Mouse (Mus musculus): ENCODE measurements around the gene B4galnt1. TPM values are rescaled to one million over a fixed set of nuclear protein-coding genes. Genes with fewer than 3 reads are reported as not detected.

The B4galnt1 gene
- polyA plus RNA-seq, 1 experiment from 2014 or later = 74.6 TPM

Other genes starting within 250 kb of the B4galnt1 start
- 19.0 and 19.4 TPM in 2 replicates for gene Ctdsp2, start 186.5 kb upstream of the B4galnt1 start, polyA plus RNA-seq (2015; fragmentation: Nextera tagmentation; extraction: Ambion mirVana)
- 4.2 and 11.6 TPM in 2 replicates for gene Avil, start 164.5 kb upstream of the B4galnt1 start, polyA plus RNA-seq (2015; fragmentation: Nextera tagmentation; extraction: Ambion mirVana)
- gene Tsfm, start 134.4 kb upstream of the B4galnt1 start, polyA plus RNA-seq (2015; fragmentation: Nextera tagmentation; extraction: Ambion mirVana) = 61.6 and 64.7 TPM in 2 replicates
- gene Mettl1, start 123.8 kb upstream of the B4galnt1 start, polyA plus RNA-seq (2015; fragmentation: Nextera tagmentation; extraction: Ambion mirVana) = 22.8 and 25.1 TPM in 2 replicates
- gene Eef1akmt3, start 123.7 kb upstream of the B4galnt1 start, polyA plus RNA-seq (2015; fragmentation: Nextera tagmentation; extraction: Ambion mirVana) = 0.14 and 0.22 TPM in 2 replicates
- gene Cyp27b1, start 117.0 kb upstream of the B4galnt1 start, polyA plus RNA-seq (2015; fragmentation: Nextera tagmentation; extraction: Ambion mirVana) = 0.21 and 0.26 TPM in 2 replicates
- 7.3 and 8.4 TPM in 2 replicates for gene March9, start 105.0 kb upstream of the B4galnt1 start, polyA plus RNA-seq (2015; fragmentation: Nextera tagmentation; extraction: Ambion mirVana)
- gene Cdk4, start 101.7 kb upstream of the B4galnt1 start, polyA plus RNA-seq (2015; fragmentation: Nextera tagmentation; extraction: Ambion mirVana) = 743 and 831 TPM in 2 replicates
- gene Tspan31, start 95.0 kb upstream of the B4galnt1 start, polyA plus RNA-seq (2015; fragmentation: Nextera tagmentation; extraction: Ambion mirVana) = 120 and 123 TPM in 2 replicates
- gene Agap2, start 89.9 kb upstream of the B4galnt1 start, polyA plus RNA-seq (2015; fragmentation: Nextera tagmentation; extraction: Ambion mirVana) = 4.0 and 4.9 TPM in 2 replicates
- 125 and 130 TPM in 2 replicates for gene Os9, start 44.1 kb upstream of the B4galnt1 start, polyA plus RNA-seq (2015; fragmentation: Nextera tagmentation; extraction: Ambion mirVana)
- gene Slc26a10, start 15.4 kb downstream of the B4galnt1 start, polyA plus RNA-seq (2015; fragmentation: Nextera tagmentation; extraction: Ambion mirVana) = 0.91 and 1.0 TPM in 2 replicates
- 27.3 and 30.3 TPM in 2 replicates for gene Arhgef25, start 24.9 kb downstream of the B4galnt1 start, polyA plus RNA-seq (2015; fragmentation: Nextera tagmentation; extraction: Ambion mirVana)
- 240 and 266 TPM in 2 replicates for gene Dtx3, start 30.5 kb downstream of the B4galnt1 start, polyA plus RNA-seq (2015; fragmentation: Nextera tagmentation; extraction: Ambion mirVana)
- 19.1 and 19.6 TPM in 2 replicates for gene Pip4k2c, start 46.4 kb downstream of the B4galnt1 start, polyA plus RNA-seq (2015; fragmentation: Nextera tagmentation; extraction: Ambion mirVana)
- gene Kif5a, start 98.1 kb downstream of the B4galnt1 start, polyA plus RNA-seq (2015; fragmentation: Nextera tagmentation; extraction: Ambion mirVana) = 110 and 114 TPM in 2 replicates
- 336 and 350 TPM in 2 replicates for gene Dctn2, start 101.1 kb downstream of the B4galnt1 start, polyA plus RNA-seq (2015; fragmentation: Nextera tagmentation; extraction: Ambion mirVana)
- 16.1 and 17.5 TPM in 2 replicates for gene Mbd6, start 123.8 kb downstream of the B4galnt1 start, polyA plus RNA-seq (2015; fragmentation: Nextera tagmentation; extraction: Ambion mirVana)
- 115 and 118 TPM in 2 replicates for gene Mars, start 146.6 kb downstream of the B4galnt1 start, polyA plus RNA-seq (2015; fragmentation: Nextera tagmentation; extraction: Ambion mirVana)
- gene Arhgap9, start 156.7 kb downstream of the B4galnt1 start, polyA plus RNA-seq (2015; fragmentation: Nextera tagmentation; extraction: Ambion mirVana) = 0.86 and 1.5 TPM in 2 replicates
- 1.6 and 2.0 TPM in 2 replicates for gene Gli1, start 176.7 kb downstream of the B4galnt1 start, polyA plus RNA-seq (2015; fragmentation: Nextera tagmentation; extraction: Ambion mirVana)
- gene Inhbe, start 189.2 kb downstream of the B4galnt1 start, polyA plus RNA-seq (2015; fragmentation: Nextera tagmentation; extraction: Ambion mirVana) = 0.09 TPM in 1 of 2 replicates, not detected in the other
- gene Inhbc, start 205.2 kb downstream of the B4galnt1 start, polyA plus RNA-seq (2015; fragmentation: Nextera tagmentation; extraction: Ambion mirVana) = not detected in 2 replicates
- gene R3hdm2, start 215.1 kb downstream of the B4galnt1 start, polyA plus RNA-seq (2015; fragmentation: Nextera tagmentation; extraction: Ambion mirVana) = 38.8 and 41.9 TPM in 2 replicates

All from hindbrain, embryonic 15.5 days (tissue).